Mouse (Mus musculus): ENCODE measurements around the gene Hoxd3. TPM values are rescaled to one million over a fixed set of nuclear protein-coding genes. Genes with fewer than 3 reads are reported as not detected.

Gene Hoxd3
- polyA plus RNA-seq (2015; fragmentation: Nextera tagmentation; extraction: Ambion mirVana), result 8.8 and 9.1 TPM in 2 replicates

DNA sequence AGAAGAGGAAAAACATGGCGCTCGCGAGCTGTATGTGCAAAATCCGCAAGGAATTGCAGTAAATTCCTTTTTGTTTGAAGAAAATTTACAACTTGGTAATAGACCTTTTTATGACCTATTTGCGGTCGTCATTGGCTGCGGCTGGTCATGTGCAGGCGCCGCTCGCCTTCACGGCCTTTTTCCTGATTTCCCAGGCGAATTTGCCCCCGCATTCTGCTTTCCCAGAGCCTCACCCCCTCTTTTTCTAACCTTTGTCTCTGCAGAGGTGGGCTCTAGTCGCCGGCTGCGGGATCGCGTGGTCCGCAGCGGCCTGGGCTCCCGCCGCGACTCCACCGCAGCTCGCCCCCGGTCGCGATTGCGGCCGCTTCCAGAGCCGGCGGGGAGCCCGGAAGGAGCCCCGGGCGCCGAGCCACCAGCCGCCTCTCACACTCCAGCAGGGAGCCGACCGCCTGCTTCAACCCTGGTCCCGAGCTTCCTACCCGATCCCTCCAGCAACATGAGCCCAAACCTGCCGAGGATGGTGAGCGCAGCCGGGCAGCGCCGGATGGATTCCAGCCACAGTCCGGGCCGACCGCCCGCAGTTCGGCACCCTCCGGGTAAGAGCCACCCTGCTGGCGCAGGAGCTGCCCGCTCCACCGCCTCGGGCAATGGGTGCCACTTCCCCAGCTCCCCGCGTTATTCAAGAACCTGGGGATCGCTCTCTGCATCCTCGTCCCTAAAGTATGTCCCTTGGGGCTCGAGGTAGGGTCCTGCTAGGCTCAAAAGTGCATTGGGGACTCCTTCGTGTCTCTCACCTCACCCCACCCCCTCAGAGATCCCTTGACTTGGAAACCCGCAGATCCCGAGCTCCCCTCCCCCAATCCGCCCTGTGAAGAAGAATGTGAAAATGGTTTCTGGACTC lies at the start of gene Hoxd3, which contains the start of gene Hoxd4:
TSS of gene Hoxd3 (plus strand) at position 207 of the 901 bp plus-strand sequence.
TSS of gene Hoxd4 (plus strand) at position 209 of the 901 bp plus-strand sequence.

DNA sequence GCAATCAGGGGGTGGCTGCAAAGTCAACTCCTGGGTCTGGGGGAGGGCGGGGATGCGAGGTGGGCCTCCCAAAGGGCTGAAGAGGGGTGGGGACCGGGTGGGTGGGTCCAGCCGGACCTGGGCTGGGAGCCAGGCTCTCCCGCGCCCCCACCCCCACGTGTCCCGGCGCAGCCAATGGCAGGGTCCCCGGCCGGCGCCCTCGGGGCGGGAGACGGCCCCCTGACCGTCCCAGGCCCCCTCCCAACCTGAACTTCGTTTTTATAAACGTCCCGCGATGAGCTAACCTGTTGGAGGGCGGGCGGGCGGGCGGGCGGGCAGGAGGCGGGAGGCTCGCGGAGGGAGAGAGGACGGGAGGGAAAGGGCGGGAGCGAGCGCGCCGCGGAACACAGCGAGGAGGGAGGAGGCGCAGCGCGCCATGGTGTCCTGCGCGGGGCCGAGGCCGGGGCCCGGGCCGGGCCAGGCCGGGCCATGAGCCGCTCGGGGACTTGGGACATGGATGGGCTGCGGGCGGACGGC lies 43.8 kb upstream of the Hoxd3 start, which contains the start of gene Hoxd13:
TSS of gene Hoxd13 (plus strand) at position 469 of the 516 bp plus-strand sequence.

DNA sequence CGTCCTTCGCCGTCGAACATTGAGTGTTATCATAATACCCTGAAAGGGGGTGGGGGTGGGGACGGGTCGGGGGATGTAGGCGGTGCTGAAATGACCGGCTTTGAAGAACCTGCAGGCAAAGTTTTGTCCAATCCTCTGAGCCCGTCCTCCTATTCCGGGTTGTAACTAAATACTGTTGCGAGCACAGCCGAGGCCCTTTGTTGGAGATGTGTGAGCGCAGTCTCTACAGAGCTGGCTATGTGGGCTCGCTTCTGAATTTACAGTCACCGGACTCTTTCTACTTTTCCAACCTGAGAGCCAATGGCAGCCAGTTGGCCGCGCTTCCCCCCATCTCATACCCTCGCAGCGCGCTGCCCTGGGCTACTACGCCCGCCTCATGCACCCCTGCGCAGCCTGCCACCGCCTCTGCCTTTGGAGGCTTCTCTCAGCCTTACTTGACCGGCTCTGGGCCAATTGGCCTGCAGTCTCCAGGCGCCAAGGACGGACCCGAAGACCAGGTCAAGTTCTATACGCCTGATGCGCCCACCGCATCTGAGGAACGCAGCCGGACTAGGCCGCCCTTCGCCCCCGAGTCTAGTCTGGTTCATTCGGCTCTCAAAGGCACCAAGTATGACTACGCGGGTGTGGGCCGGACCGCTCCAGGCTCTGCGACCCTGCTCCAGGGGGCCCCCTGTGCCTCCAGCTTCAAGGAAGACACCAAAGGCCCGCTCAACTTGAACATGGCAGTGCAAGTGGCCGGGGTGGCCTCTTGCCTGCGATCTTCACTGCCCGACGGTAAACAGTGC lies 36.7 kb upstream of the Hoxd3 start, which contains the start of gene Hoxd12:
TSS of gene Hoxd12 (plus strand) at position 133 of the 785 bp plus-strand sequence.

DNA sequence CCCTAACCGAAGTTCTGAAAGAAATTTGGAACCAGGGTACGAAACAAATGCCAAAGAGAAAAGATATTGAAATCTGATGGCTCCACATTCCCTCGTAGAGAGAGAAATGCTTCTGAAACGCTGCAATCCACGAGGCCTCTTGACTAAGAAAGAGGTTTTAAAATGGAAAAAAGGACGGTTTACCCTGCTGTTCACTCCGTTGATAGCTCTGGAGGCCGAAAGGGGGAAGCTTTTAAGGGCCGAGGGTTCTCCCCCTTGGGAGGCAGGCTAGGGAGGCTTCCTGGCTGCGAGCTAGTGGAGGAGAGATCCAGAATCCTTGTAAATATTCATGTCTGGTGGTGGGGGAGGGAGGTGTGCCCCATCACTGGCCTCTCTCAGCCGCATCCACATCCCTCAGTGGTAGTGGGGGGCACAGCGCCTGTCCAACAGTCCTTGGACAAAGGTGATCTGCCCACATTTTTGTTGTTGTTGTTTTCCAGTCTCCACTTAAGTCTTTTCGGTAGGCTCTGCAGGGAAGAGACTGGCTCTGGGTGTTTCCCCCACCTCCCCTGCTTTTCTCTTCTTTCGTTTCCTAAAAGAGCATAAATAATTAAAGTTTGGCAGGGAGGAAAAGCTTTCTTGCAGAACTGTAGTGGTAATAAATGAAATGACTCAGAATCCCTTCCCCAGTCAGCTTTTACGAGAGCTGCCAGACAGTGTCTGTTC lies 32.7 kb upstream of the Hoxd3 start, which contains the start of gene Hoxd11:
TSS of gene Hoxd11 (plus strand) at position 667 of the 705 bp plus-strand sequence.

DNA sequence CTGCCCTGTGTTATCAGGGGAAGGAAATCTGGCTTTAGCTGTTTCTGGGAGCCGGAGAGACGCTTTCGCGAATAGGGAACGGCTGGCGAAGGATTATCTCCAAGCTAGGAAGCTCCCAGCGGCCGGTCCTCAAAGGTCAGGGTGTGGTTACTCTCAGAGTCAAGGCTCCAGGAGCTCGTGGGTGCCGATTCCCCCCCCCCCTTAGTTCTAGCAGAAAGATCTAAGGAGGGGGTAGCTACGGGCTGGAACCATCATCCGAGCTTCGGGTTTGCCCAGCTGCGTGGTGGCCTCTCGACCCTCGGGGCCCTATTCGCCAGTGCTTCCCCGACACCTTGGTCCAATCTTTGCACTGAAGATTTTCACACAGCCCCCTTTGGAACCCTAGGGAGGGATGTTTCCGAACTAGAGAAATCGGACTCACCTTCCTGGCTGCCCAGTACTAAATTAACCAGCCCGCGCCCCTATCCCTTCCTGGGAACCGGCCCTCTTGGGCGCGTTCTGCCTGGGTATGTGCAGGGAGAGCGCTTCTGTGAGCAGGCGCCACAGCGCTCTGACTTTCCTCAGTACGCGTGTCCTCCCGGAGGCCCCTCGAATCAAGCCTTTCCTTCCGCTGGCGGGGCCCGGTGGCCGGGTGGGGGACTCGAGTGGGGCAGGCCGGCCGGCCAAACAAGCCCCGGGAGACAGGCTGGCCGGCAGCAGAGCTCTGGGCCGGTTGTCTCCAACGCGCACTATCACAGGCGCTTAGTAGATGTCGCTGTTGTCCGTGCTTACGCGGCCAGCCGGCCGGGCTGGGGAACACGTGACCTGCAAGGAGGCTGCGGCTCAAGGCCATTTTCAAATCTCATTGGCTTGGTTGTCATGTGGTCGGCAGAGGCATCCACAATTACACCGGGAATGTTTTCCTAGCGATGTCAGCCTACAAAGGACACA lies 20.4 kb upstream of the Hoxd3 start, which contains the start of gene Hoxd10:
TSS of gene Hoxd10 (plus strand) at position 903 of the 930 bp plus-strand sequence.

DNA sequence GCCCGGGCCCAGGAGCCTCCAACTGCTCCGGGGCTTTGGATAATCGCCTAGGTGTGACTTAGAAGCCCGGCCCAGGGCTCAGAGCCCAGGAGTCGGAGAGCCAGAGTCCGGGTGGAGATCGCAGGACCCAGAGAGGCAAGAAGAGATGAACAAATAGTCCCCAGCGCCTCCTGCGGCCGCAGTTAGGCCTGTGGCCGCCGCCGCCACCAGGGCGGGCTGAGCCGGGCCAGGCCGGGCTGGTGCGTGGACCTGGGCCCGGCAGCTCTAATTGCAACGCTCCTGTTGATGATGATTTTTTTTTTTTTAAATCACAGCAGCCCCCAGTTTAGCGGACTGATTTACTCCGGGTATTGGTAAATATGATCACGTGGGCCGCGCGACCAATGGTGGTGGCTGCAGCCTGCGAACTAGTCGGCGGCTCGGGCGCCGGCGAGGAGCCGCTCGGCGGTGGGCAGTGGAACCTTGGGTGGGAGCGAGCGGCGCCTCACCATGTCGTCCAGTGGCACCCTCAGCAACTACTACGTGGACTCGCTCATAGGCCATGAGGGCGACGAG lies 14.1 kb upstream of the Hoxd3 start, which contains the start of gene Hoxd9:
TSS of gene Hoxd9 (plus strand) at position 161 of the 555 bp plus-strand sequence.

DNA sequence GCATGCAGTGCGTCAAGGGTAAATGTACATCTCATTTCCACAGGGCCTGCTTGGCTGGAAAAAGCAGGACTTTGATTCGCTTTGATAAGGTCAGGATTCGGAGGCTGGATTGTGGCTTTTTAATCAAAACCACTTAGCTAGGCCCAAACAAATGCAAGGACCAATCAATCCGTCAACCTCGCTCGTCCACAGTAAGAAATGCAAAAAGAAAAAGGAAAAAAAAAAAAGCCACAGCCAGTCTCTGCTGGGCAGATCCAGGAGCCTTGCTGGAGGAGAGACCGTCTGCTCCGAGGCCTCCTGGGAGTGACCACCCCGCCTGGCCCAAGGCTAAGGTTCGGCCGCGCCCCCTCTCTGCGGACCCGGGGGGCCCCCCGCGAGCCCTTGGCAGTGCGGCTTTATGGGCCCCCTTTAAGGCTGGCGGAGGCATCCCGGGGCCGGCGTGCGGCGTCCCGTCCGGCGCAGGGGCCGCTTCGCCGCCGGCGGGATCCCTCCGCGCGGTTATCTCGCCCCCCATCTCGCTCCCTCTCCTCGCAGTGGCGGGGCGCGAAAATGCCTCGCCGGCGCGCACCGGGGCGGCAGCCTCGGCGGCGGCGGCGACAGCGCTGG lies 7.2 kb upstream of the Hoxd3 start, which contains the start of gene Hoxd8:
TSS of gene Hoxd8 (plus strand) at position 223 of the 606 bp plus-strand sequence.

DNA sequence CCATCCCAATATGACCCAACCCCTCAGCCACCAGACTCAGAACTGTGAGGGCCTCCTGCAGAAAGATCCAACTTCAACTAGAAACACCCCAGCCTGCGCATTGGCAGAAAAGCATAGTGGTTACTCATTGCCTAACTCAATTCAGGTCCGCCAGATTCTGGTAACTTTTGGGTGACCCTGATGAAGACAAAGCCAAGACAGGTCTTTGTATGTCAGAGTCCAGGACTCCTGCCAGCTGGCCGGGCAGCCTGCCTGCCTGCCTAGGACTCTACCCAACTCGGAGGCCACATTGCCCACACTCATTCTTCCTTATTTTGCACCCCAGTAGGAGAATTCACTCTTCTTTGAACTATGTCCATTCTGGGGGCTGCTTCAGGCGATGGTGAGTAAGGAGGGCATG lies 14.8 kb downstream of the Hoxd3 start, which contains the start of gene Gm28230:
TSS of gene Gm28230 (plus strand) at position 178 of the 400 bp plus-strand sequence.

DNA sequence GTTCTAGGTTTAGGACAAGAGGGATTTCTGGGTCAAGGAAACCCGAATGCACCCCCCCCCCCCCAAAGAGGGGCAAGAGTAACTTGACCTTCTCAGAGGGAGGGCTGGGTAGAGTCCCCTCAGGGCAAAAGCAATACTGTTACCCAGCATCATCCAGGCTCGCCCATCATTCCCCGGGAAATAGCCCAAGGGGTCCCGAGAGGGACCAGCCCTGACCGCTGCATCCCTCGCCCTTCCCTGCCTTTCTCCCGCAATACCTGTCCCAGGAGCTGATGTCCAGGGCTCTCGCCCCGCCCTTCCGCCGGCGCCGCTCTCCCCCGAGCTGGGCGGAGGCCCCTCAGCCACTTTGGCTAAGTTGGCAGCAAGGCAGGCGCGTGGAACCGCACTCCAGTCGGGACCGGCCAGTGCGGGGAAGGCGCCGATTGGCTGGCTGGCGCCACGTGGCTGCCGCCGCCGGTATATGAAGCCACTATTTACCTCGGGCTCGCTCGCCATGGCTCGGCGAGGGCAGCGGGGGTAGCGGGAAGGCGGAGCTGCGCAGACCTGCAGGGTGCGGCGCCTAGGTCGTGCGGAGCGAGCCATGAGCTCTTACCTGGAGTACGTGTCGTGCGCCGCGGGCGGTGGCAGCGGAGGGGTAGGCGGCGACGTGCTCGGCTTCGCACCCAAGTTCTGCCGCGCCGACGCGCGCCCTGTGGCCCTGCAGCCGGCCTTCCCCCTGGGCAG lies 51.0 kb downstream of the Hoxd3 start, which contains the start of gene Hoxd1:
TSS of gene Hoxd1 (plus strand) at position 459 of the 723 bp plus-strand sequence.

MicroRNAs encoded within 50 kb of the gene (microRNA counts, 519-probe panel; counts per million panel counts)
- 6,969 counts per million, percentile 96 among the panel's probes with 10 or more counts for microRNA mmu-miR-10b

Small RNAs within 50 kb of the gene (microRNA-seq; reads per million reads assigned to microRNA genes)
- gene Gm44463 (not detected), gene Mir10b (184,651 reads per million, percentile 100 among the genes with 10 or more reads in this experiment)

Other genes starting within 250 kb of the Hoxd3 start
- 31.1 and 35.3 TPM in 2 replicates for gene Lnpk, start 132.5 kb upstream of the Hoxd3 start, polyA plus RNA-seq (2015; fragmentation: Nextera tagmentation; extraction: Ambion mirVana)
- gene Evx2, start 52.4 kb upstream of the Hoxd3 start, polyA plus RNA-seq (2015; fragmentation: Nextera tagmentation; extraction: Ambion mirVana), result 0.19 and 0.41 TPM in 2 replicates
- gene Hoxd13, start 43.6 kb upstream of the Hoxd3 start, polyA plus RNA-seq (2015; fragmentation: Nextera tagmentation; extraction: Ambion mirVana), result 0.10 and 0.18 TPM in 2 replicates
- gene Hoxd12, start 36.9 kb upstream of the Hoxd3 start, polyA plus RNA-seq (2015; fragmentation: Nextera tagmentation; extraction: Ambion mirVana), result 0.14 TPM in 1 of 2 replicates, not detected in the other
- 3.7 and 10.0 TPM in 2 replicates for gene Hoxd11, start 32.4 kb upstream of the Hoxd3 start, polyA plus RNA-seq (2015; fragmentation: Nextera tagmentation; extraction: Ambion mirVana)
- gene Hoxd10, start 20.0 kb upstream of the Hoxd3 start, polyA plus RNA-seq (2015; fragmentation: Nextera tagmentation; extraction: Ambion mirVana), result 77.5 and 127 TPM in 2 replicates
- gene Hoxd9, start 14.2 kb upstream of the Hoxd3 start, polyA plus RNA-seq (2015; fragmentation: Nextera tagmentation; extraction: Ambion mirVana), result 23.0 and 34.9 TPM in 2 replicates
- 11.9 and 12.2 TPM in 2 replicates for gene Hoxd8, start 7.3 kb upstream of the Hoxd3 start, polyA plus RNA-seq (2015; fragmentation: Nextera tagmentation; extraction: Ambion mirVana)
- gene Hoxd4, start within 50 bp of the Hoxd3 start, polyA plus RNA-seq (2015; fragmentation: Nextera tagmentation; extraction: Ambion mirVana), result 2.5 and 3.1 TPM in 2 replicates
- gene Gm28230, start 14.8 kb downstream of the Hoxd3 start, polyA plus RNA-seq (2015; fragmentation: Nextera tagmentation; extraction: Ambion mirVana), result 0.62 and 0.75 TPM in 2 replicates
- gene Hoxd1, start 51.1 kb downstream of the Hoxd3 start, polyA plus RNA-seq (2015; fragmentation: Nextera tagmentation; extraction: Ambion mirVana), result 0.43 and 1.3 TPM in 2 replicates
- 144 and 155 TPM in 2 replicates for gene Mtx2, start 113.9 kb downstream of the Hoxd3 start, polyA plus RNA-seq (2015; fragmentation: Nextera tagmentation; extraction: Ambion mirVana)